Mouse (Mus musculus): Measurements from ENCODE around the gene Lyz2.
"Not testable (repeated sequence)": the region's sequence is repeated elsewhere in the genome, so short reads cannot be mapped to it uniquely, and the experiment has no call there.

Lyz2 gene

GRCm38 (mm10) chr10:117282049-117282448 is at the start of gene Lyz2:
Gene Lyz2 (minus strand): TSS chr10:117282321.
- no peak for DNase-seq (ENCODE audit: low spot score)

- DNase-seq (ENCODE audit: low spot score) = no peak
Observed at GRCm38 (mm10) chr10:117330521-117330920, 48.4 kb upstream of the Lyz2 start.

- no peak for DNase-seq (ENCODE audit: low spot score)
Observed at GRCm38 (mm10) chr10:117323782-117324181, 41.7 kb upstream of the Lyz2 start.

DNA sequence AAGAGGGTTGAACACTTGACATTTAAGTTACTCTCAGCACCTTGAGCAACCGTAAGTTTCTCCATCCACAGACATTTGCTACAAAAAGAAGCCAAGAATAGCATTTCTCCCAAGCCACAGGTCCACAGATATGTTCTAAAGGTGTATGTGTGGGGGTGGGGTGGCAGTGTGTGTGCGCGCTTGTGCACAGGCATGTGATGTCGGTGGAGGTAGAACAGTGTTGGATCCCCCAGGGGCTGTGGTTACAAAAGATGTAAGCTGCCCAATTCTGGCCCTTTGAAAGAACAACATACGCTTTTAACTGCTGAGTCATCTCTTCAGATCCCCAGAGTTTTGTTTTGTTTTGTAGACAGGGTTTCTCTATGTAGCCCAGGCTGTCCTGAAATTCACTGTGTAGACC is 40.5 kb upstream of the Lyz2 start:
- no peak for DNase-seq (ENCODE audit: low spot score)

DNA sequence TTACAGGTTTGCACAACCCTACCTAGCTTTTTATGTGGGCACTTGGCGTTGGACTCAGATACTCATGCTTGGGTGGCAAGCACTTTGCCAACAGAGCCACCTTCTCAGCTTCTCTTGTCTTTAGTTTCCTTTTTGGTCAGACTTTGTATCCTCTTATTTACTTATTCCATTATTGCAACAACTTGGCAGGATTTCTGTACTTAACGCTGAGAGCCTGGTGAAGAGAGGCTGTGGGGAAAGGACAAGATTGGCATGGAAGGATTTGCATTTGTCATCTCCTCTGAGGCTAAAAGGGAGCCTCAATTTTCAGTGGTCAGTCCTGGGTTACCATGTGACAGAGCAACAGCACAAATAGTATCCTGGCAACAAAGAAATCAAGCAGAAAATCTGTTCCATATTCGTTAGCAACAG is 38.5 kb upstream of the Lyz2 start:
- DNase-seq (ENCODE audit: low spot score) = no peak

DNA sequence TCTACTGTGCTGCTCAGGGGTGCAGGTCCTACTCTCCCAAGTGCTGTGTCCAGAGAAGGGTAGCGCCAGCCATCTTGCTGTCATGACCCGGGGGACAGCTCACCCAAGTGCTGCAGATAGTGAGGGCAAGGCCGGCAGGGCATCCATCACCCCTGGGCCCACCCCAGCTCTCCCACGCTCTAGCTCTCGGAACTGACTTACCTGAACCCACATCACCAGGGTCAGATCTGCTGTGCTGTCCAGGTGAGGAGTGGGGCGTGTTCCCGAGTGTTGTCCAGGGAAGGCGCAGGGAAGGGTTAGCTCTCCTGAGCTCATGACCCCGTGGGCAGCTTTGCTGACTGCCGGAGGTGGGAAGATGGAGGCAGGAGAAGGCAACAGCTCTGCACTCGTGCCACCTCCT is 34.3 kb upstream of the Lyz2 start:
- no peak for DNase-seq (ENCODE audit: low spot score)

DNA sequence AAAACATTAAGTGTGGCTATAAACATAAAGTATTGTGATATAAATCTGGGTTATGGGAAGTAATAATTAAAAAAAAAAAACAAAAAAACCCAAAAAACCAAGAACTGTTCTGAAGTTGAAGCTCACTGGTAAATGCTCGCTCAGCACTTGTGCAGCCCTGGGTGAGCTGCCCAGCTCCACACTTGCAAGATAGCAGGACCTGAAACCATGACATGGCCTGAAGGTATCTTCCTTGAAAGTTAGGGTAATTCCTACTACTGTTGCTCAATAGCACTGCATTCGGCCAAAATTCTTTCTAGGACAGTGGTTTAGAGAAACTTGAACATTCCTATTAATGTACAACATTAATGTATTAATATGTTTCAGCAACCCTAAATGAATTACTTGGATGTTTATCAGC is 31.0 kb upstream of the Lyz2 start:
- no peak for DNase-seq (ENCODE audit: low spot score)

DNA sequence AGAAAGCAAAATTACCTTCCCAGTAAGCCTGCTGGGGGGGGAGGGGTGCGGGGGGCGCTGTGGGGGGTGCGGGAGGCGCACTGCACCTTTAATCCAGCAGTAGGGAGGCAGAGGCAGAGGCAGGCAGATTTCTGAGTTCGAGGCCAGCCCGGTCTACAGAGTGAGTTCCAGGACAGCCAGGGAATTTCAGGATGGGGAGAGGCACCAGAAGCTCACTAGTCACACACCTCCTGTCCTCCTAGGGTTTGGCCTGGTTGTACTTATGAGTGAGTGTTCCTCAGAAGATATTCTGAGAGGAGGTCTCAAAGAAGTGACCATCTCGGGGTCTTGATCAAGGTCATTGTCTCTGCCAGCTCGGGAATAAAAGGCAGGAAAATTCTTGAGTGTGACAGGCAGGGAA is 30.0 kb upstream of the Lyz2 start:
- no peak for DNase-seq (ENCODE audit: low spot score)

DNA sequence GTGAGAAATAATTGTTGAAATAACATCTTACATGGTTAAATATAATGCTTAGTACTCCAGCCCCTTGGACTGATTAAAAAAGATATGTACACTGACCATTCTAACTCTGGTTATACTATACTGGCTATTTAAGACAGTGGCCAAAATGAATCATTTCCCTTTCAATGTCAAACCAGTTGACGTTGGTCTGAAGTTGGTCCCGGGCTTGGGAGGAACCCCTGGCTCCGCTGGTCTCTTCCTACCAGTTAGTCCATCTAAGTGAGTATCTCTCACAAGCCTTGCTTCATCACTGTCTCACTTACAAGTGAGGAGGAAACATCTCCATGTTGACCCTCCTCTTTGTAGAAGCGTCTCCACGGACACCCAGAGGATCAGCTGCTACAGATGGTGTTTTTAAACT is 22.2 kb upstream of the Lyz2 start:
- DNase-seq (ENCODE audit: low spot score) = no peak

- DNase-seq (ENCODE audit: low spot score) = no peak
Observed at GRCm38 (mm10) chr10:117301688-117302087, 19.6 kb upstream of the Lyz2 start.

DNA sequence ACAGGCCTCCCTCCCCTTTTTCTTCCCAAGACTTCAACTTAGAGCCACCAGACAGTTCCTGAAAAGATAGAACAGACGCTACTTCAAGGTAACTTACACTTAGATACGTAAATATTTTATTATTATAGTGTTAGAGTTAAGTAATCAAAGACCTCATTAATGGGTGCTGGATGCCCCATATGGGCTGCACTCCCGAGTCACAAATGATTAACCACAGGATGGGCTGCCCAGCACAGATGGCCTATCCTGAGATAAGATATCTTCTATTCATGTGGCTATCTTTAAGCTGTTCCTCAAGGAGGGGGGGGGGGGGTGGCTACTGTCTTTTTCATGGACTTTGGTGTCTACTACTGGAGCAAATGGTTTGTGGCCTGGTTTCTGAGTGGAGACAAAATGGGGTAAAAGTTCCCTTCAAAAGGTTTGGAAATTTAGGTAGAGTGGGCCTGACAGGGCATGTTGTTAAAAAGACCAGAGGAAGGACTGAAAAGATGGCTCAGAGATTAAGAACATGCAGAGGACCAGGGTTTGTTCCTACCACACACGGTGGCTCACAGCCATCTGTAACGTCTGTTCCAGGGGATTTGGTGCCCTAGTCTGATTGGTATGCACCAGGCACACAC is 17.9 kb upstream of the Lyz2 start:
- DNase-seq (ENCODE audit: low spot score) = no peak

GRCm38 (mm10) chr10:117299106-117299505 is 17.0 kb upstream of the Lyz2 start:
- no peak for DNase-seq (ENCODE audit: low spot score)

GRCm38 (mm10) chr10:117298336-117298735 is 16.2 kb upstream of the Lyz2 start:
- no peak for DNase-seq (ENCODE audit: low spot score)

DNA sequence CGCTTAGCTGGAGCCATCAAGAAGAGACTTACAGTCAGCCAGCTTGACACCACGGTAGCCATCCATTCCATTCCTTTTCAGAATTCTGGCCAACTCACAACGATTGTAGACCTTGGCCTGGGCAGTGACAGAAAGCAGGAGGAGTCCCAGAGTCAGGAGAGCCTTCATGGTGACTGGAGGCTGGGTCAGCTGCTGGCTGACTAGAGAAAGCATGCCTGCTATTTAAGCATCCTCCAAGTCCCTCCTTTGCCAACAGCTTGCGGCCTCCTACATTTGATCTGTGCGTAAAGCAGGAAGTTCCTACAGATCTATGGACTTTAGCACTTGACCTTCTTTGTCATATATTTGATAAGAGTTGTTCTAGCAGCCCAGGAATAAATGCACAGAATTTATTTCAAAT is 10.6 kb upstream of the Lyz2 start, which contains the start of gene Lyz1:
Lyz1 (minus strand) TSS at position 198 of the 400 bp plus-strand sequence.
- no peak for DNase-seq (ENCODE audit: low spot score)

DNA sequence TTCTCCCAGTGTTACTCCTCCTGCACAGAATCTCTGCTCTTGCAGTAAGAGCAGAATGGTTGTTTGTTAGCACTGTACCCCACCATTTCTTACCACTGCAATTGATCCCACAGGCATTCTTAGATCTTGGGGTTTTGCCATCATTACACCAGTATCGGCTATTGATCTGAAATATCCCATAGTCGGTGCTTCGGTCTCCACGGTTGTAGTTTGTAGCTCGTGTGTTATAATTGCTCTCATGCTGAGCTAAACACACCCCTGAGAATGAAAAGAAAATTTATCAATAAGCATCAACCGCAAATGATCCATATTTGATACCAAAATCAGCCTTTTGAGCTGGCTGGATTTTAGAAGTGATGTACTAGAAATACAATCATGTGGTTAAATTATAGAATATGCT is 8.8 kb upstream of the Lyz2 start:
- not testable (repeated sequence) for DNase-seq (ENCODE audit: low spot score)

DNA sequence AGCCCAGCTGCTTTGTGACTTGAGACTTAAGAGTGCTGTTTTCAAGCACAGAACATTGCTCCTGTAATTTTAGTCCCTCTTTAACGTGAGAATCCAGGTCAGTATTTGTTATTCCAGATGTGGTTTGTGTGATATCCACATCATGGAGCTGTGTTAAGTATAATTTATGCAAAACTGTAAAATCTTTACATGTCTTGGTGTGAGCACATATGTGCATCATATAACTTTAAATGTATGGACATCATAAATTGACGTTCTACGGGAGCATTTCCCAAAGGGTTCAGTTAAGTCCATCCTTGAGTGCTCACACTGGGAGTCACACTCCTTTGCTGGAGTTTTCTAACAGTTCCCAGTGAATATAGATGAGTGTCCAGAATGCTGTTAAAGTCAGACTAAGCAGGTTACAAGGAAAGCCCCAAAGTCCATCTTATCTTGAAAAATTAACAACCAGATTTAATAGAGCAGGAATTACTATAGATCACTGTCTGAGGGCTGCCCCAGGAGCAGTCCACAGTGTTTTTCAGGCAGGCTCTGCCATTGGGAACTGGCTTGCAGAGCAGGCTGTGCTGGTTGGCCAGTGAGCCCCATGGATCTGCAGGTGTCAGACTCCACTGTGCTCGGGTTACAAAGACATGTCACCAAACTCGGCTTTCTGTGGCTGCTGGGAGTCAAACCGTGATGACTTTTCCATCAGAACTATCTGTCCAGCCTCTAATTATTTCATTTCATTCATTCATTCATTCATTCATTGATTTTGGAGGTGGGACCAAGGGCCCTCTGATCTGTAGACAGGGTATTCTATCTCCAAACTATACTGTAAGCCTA is 8.1 kb upstream of the Lyz2 start:
- DNase-seq (ENCODE audit: low spot score) = no peak

- not testable (repeated sequence) for DNase-seq (ENCODE audit: low spot score)
Observed at GRCm38 (mm10) chr10:117289034-117289505, 6.9 kb upstream of the Lyz2 start.

DNA sequence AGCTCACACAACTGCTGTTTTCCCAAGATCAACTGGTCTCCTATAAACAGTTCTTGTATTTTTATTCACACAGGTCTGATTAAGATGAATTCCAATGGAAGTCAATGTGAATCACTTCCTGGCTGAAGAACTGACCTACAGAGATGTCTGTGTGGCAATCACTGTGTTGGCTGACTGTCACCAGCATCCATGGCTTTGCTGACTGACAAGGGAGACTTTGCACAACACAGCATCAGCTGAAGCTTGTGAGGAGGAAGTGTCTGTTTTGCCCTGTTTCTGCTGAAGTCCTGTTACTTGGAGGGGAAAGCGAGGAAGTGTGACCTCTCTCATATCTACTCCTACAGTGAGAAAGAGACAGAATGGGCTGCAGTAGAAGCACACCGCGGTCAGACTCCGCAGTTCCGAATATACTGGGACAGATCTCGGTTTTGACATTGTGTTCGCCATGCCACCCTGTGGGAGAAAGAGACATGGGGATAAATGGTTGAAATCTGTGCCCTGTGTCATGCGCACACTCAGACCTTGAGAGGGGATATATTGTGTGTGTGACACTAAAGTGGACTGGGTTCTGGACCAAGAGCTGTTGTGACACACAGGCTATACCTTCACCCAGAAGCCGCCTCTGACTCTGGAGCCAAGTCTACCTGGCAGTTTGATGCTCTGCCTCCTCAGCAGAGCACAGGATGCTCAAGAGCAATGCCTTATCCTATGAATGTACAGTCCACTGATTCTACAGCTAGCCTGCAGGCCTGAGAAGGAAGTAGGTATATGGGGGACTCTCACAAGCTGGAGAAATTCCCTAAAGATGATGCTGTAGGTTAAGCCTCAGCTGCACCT is 6.3 kb upstream of the Lyz2 start:
- DNase-seq (ENCODE audit: low spot score) = no peak

- no peak for DNase-seq (ENCODE audit: low spot score)
Observed at GRCm38 (mm10) chr10:117287226-117287850, 5.2 kb upstream of the Lyz2 start.

GRCm38 (mm10) chr10:117286366-117286970 is 4.3 kb upstream of the Lyz2 start:
- no peak for DNase-seq (ENCODE audit: low spot score)

- DNase-seq (ENCODE audit: low spot score) = not testable (repeated sequence)
Observed at GRCm38 (mm10) chr10:117285584-117285983, 3.5 kb upstream of the Lyz2 start.

All from ovary, postnatal 14 days (tissue).